Mouse (Mus musculus) Muller cell, postnatal 12 days (primary cell): ENCODE measurements around the gene Fastk.

ENCODE experiments used
- DNase-seq: peaks from one replicate; pipeline ENCODE4 v3.0.0-alpha.2; 2015; ENCODE audit errors: inconsistent ontology term

The Fastk gene

DNA sequence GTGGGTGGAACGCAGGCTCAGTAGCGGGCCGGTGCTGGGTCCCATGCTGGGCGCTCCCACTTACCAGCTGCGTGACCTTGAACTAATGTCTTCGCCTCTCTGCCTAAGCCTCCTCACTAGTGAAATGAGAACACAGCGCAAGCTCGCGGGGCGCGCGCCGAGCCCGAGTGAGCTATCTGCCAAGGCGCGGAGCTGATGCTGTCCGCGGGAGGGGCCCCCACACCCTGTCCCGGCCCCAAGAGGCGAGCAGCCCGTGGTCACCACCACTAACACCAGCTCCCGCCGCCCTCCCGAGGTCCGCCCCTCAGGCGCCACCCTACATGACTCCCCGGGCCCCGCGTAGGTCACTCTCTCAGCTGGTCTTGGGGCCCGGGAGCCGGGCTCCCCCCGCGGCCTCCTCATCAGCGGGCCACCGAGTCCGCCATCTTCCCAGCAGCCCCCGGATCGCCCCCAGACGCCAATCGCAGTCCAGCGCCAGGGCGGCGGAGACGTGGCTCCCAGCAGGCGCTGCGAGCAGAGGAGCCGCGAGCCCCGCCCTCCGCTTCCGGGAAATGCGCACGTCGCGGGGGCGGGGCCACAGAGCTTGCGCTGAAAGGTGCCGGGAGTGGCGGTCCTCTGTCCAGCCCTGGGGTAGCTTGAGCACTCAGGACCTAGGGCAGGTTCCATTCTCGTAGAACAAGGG, at the start of gene Fastk:
Gene Fastk (minus strand): TSS at position 542 of the 682 bp plus-strand sequence.
- DNase-seq, result peak; percentile 96

- no peak for DNase-seq
These were observed 47.6 kb upstream of the Fastk start for GRCm38 (mm10) chr5:24492546-24493285.

DNA sequence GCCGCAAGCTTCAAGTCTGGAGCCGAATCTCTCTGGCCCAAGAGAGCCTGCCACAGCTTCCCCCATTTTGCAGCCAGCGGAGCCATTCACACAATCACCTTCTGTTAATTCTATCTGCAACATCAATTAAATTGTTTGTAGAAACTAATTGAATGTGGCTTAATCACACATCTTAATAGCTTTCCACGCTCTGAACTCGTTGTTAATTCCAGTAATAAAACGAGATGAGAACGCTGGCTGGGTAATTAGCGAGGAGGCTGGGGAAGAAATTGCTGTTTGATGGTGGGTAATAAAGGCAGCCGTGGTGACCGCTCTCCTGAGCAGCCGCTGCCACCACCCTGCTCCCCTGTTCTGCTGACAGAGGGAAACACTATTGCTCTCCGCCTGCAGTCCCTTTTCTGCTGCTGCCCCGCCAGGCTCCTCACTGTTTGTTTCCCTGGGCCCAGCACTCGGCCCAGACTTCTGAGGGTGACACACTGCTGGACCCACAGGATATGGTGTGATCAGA, 45.4 kb upstream of the Fastk start:
- DNase-seq, result no peak

DNA sequence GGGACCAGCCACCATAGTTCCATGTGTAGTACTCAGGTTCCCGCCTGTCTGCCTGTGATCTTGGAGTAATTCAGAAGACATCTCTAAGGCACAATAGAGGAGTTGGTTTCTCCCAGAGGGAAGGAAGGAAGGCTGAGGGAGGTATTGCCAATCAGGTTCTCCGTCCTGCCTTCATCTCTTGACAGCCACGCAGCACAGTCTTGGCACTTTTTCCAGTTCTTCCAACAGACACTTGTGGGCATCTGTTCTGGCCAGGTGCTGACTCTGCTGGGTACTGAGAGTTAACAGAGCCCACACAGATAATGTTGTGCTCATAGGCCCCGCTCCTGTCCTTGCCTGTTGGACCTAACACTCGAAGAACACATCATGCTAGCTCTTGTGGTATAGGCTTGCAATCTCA, 41.7 kb upstream of the Fastk start:
- no peak for DNase-seq

GRCm38 (mm10) chr5:24486097-24486496, 41.0 kb upstream of the Fastk start:
- DNase-seq, result peak; percentile 89

GRCm38 (mm10) chr5:24484963-24485362, 39.9 kb upstream of the Fastk start:
- no peak for DNase-seq

DNA sequence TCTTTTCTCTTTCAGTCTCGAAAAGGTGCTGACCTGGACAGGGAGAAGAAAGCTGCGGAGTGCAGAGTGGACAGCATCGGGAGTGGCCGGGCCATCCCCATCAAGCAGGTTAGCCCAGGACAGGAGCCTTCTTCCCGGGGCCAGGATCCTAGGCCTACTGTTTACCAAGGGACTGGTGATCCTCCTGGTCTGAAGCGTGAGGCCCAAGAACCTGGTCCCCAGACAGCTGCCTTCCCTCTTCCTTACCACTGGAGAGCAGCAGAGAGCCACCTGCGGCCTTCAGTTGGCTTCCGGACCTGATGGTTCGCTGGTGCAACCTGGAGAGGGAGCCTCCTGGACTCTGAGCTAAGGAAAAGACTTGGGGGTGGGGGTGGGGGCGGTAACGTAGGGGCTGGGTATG, 38.2 kb upstream of the Fastk start:
- peak; percentile 54 for DNase-seq

DNA sequence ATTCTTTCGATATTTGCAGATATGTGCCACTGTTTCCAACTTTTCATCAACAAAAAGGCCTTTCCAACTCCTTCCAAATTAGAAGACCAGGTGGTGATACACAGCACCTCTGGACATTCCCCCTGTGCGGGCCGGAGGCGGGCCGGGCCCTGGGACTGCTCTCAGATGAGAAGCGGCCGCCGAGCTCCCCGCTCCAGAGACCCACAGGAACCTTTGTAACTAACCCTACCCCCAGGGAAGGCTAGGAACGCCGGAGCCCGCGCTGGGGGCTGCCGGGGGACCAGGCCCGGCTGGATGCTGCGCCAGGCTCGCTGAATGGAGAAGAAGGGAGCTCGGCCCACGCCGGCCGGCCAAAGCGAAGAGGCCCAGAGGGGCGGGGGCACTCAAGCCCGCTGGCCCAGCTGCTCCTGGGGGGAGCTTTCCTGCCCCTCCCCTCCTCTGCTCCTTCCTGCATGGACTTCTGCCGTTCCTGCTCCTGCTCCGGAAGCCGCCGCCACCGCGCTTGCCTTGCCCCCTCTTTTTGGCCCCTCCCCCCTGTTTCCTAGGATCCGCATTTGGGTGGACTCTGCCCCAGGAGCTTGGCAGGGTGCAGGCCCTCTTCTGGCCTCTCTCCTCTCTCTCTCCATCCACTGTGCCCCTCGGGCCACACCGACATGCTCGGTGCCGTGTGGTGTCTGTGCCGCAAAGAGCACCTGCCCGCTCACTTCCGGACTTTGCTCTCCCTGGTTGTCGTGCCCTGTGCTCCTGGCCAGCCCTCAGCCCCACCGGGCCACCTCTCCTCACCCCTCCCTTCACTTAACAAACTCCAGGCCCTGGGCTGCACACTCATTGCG, 37.4 kb upstream of the Fastk start:
- DNase-seq, result no peak

DNA sequence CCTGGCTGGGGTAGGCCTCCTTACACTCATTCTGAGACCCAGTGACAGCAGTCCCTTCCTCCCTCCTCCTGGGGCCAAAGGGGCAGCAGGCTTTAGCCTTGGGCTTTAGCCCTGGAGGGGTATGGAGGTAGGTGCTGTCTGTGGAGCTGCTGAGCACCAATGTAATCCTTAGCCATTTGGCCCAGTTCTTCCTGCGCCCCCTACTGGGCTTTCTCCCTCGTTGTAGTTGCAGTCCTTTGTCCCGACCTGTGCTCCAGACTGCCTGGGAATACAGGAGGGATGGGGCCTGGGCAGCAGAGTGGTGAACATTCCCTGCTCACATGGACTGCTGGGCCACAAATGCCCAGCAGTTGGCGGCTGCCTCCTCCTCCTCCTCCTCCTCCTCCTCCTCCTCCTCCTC, 36.6 kb upstream of the Fastk start:
- DNase-seq, result no peak

- no peak for DNase-seq
These were observed 32.8 kb upstream of the Fastk start for GRCm38 (mm10) chr5:24477909-24478308.

DNA sequence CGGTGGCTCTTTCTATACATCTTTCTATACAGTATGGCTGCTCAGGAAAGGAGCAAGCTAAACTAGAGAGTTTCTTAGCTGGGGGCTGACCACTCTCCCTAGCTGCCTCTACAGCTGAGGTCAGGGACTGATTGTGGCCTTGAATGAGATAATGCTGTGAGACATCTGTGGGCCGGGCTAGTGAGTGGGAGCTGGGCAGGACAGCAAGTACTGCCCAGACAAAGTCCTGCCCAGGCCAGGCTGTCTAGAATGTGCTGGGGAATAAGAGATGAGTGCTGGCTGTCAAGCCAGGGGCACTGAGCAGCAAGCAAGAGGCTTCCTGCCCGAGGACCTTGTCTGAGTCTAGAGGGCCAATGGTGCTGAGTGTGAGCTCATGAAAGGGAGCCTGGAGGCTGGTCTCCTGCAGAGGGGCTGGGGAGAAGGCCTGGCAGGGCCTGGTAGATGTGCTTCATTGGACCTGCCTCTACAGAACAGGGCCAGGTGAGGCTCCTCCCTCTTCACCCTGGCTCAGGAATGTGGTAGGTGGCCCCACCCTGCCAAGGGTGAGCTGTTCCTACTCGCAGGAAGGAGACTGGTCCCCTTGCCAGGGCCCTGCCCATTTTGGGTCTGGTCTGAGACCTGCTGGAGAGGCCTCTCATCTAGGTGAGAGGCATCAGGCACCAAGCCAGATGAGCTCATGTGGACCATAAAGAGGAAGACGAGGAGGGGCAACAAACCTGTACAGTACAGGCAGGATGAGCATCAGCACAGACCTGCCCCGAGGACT, 30.6 kb upstream of the Fastk start:
- no peak for DNase-seq

GRCm38 (mm10) chr5:24474723-24475261, 29.7 kb upstream of the Fastk start:
- DNase-seq, result peak; percentile 74

DNA sequence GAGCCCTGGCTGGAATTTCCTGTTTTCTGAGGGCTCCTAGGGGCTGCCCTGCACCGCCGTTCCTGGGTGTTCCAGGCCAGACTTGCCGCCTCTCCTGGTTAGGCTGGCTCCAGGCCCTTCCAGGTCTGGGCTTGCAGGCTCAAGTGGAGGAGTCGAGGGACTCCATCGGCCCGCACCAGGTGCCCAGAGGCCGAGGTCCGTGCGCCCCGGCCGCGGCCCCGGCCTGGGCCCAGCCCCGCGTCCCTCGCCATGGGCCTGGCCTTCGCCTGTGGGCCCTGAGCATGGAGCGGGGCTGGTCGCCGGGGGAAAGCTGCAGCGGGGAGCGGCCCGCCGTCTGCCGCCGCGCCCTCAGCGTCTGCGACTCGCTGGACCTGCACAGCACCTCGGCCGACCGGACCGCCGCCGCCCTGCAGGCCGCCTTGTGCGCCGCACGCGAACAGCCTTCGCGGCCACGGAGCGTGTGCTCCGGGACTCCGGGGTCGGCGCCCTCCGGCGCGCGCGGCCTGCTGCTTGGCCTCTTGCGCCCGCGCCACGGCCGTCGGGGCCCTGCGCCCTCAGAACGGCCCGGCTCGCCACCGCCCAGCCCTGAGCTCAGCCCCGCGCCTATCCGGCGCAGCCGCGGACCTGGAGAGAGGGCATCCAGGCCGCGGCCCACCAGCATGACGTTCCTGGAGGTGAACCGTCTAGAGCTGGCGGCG, 29.1 kb upstream of the Fastk start:
- no peak for DNase-seq

DNA sequence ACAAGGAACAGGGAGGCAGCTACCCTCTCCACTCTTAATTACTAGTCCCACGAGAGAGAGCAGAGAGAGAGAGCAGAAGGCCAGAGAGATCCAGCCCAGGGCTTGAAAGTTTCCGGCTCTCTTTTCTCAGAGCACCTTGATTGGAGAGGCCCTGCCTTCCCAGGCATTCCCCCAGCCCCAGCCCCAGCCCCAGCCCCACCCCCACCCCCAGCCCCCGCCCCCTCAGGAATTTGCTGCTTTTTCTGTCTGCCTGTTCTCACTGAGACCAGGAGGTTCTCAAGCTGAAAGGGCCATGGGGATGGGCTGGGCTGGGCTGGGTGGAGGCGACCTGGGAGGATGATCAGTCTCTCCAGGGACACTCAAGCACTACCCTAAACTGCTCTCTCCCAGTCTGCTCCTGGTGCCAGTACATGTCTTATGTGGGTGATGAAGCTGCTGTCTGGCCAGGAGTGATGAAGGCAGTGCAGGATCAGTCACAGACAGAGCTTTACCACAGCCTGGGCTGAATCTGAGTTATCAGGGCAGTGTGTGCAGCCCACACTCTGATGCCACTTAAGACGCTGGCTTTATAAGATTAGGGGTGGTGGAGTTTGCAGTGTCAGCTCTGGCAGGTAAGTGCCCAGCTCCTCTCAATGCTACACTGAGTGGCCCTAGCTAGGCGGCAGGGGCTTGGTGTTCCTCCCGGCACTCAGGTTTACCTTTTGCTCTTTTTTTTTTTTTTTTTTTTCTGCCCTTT, 28.0 kb upstream of the Fastk start:
- DNase-seq, result no peak

DNA sequence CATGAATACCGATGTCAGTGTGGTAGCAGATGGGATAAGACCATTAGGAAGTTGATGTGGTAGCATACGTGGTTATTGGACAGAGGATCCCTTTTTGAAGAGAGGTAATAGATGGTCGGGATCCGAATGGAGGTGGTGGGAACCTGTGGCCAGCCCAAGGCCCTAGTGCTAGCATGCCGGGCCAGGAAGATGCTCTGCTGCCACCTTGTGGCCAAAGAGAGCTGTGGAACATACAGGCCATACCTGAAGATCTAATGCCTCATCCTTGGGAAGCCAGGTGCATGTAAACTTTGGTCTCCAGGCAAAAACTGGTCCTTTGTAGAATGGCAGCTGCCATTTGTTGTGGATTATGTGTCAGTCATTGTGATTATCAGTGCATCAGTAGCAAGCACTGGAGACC, 25.5 kb upstream of the Fastk start:
- DNase-seq, result no peak

- DNase-seq, result no peak
These were observed 21.7 kb upstream of the Fastk start for GRCm38 (mm10) chr5:24466762-24467161.

GRCm38 (mm10) chr5:24455613-24456012, 10.5 kb upstream of the Fastk start:
- no peak for DNase-seq

DNA sequence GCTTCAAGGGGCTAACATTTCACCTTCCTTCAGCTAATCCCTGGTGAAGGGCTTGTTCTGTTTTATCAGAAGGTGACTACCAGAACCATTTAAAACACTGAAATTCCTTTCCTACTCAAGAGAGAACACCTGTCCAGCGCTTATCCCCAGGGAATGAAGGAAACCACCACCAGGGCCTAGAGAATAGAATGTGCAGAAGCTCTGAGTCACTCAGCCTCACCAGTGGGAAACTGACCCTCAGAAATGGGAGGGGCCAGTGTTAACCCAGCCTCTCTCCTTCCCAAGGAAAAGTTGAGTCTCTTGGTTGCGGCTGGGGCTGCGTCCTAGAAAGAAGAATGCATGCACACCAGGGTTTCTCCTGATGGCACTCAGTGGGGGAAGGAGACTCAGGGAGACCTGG, 10.0 kb upstream of the Fastk start:
- peak; percentile 38 for DNase-seq

DNA sequence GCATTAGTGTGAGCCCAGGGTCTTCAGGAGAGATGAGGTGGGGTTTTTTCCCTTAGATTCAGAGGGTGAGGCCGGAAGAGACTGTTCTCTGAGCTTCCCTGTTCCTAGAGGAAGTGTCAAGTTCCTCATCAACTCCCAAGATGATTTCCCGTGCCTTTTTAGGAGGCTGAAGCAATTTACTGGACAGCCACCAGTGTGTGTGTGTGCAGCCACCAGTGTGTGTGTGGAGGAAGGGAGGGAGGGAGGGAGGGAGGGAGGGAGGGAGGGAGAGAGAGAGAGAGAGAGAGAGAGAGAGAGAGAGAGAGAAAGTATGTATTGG, 8.9 kb upstream of the Fastk start:
- no peak for DNase-seq
